Mouse (Mus musculus): ENCODE data around the gene Gm20683. TPM values are rescaled to one million over a fixed set of nuclear protein-coding genes. Genes with fewer than 3 reads are reported as not detected.

Gm20683 gene
- polyA plus RNA-seq, 1 experiment from 2014 or later, result 1.4 TPM

DNA sequence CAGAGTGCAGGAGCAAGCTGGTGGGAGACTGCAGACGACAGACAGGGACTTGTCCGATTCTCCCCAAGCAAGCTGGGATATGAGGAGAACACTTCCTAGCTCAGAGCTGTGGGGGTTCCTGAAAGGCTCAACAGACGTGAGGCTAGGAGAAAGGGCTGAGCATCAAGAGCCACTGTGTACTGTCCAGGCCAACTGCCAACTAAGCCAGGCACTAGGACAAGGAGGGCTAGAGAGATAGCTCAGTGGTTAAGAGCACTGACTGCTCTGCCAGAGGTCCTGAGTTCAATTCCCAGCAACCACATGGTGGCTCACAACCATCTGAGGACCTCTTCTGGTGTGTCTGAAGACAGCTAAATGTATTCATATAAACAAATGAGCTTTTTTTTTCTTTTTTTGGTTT lies 946 bp upstream of the Gm20683 start:
- Histone ChIP-seq H3K9me3 (ENCODE audit: control insufficient read depth, low read depth, low read length) (no peaks in the 10 kb centered on the region), H3K4me2 (replicated peaks; ENCODE audit: low read depth, low read length) (no peak overlapping the region), H3K27me3 (ENCODE audit: control insufficient read depth, insufficient read depth, low read length) (no peaks in the 10 kb centered on the region), H3K27ac (ENCODE audit: low read length) (no peak overlapping the region), H3K4me1 (ENCODE audit: control insufficient read depth, insufficient read depth, low read length) (peaks cover 15% of the 10 kb centered on the region), H3K4me3 (ENCODE audit: low read depth, low read length) (no peak overlapping the region), H3K9ac (replicated peaks; ENCODE audit: low read depth, low read length) (no peak overlapping the region), H3K36me3 (ENCODE audit: control insufficient read depth, insufficient read depth, low read length) (peaks cover 48% of the 10 kb centered on the region)
- ATAC-seq (ENCODE audit: insufficient number of reproducible peaks, insufficient read depth, low FRiP score, low read depth), result no peak
- 93% methylated on average over 3 of the region's 3 CpGs for WGBS

- Histone ChIP-seq H3K4me2 (replicated peaks; ENCODE audit: low read depth, low read length) (no peak overlapping the region), H3K4me1 (ENCODE audit: control insufficient read depth, insufficient read depth, low read length) (peaks cover 35% of the 10 kb centered on the region), H3K27me3 (ENCODE audit: control insufficient read depth, insufficient read depth, low read length) (no peaks in the 10 kb centered on the region), H3K27ac (ENCODE audit: low read length) (no peak overlapping the region), H3K36me3 (ENCODE audit: control insufficient read depth, insufficient read depth, low read length) (peaks cover 46% of the 10 kb centered on the region), H3K4me3 (ENCODE audit: low read depth, low read length) (no peak overlapping the region), H3K9me3 (ENCODE audit: control insufficient read depth, low read depth, low read length) (no peaks in the 10 kb centered on the region), H3K9ac (replicated peaks; ENCODE audit: low read depth, low read length) (no peak overlapping the region)
- ATAC-seq (ENCODE audit: insufficient number of reproducible peaks, insufficient read depth, low FRiP score, low read depth), result no peak
- WGBS, result 94% methylated on average over 6 of the region's 6 CpGs
Observed at GRCm38 (mm10) chr17:25840519-25840918, 1.0 kb downstream of the Gm20683 start.

GRCm38 (mm10) chr17:25839455-25840235 lies 1.9 kb downstream of the Gm20683 start:
- Histone ChIP-seq H3K9ac (replicated peaks; ENCODE audit: low read depth, low read length) (no peak overlapping the region), H3K4me3 (ENCODE audit: low read depth, low read length) (no peak overlapping the region), H3K36me3 (ENCODE audit: control insufficient read depth, insufficient read depth, low read length) (peaks cover 51% of the 10 kb centered on the region), H3K9me3 (ENCODE audit: control insufficient read depth, low read depth, low read length) (no peaks in the 10 kb centered on the region), H3K27ac (ENCODE audit: low read length) (no peak overlapping the region), H3K27me3 (ENCODE audit: control insufficient read depth, insufficient read depth, low read length) (no peaks in the 10 kb centered on the region), H3K4me2 (replicated peaks; ENCODE audit: low read depth, low read length) (no peak overlapping the region), H3K4me1 (ENCODE audit: control insufficient read depth, insufficient read depth, low read length) (peaks cover 39% of the 10 kb centered on the region)
- no peak for ATAC-seq (ENCODE audit: insufficient number of reproducible peaks, insufficient read depth, low FRiP score, low read depth)
- 83% methylated on average over 14 of the region's 14 CpGs for WGBS

DNA sequence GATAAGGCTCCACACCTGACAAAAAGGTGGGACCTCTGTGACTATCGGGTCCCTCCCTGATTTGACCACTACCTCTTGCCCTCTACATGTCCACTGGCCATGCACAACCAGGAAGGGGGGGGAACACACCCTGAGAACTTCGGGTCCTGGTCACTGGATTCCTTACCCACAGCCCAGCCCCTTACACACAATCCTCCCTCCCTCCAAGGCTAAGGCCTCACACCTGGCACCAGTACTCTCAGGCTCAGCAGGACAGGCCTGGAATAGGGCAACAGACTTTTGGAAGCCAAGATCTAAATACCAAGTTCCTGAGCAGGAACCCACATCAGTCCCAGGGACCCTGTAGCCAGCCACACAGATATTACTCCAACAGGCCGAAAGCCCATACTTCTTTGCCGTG lies 2.7 kb downstream of the Gm20683 start:
- ATAC-seq (ENCODE audit: insufficient number of reproducible peaks, insufficient read depth, low FRiP score, low read depth), result no peak
- Histone ChIP-seq H3K4me3 (ENCODE audit: low read depth, low read length) (no peak overlapping the region), H3K4me1 (ENCODE audit: control insufficient read depth, insufficient read depth, low read length) (peaks cover 45% of the 10 kb centered on the region), H3K36me3 (ENCODE audit: control insufficient read depth, insufficient read depth, low read length) (peaks cover 51% of the 10 kb centered on the region), H3K9me3 (ENCODE audit: control insufficient read depth, low read depth, low read length) (no peaks in the 10 kb centered on the region), H3K27me3 (ENCODE audit: control insufficient read depth, insufficient read depth, low read length) (no peaks in the 10 kb centered on the region), H3K4me2 (replicated peaks; ENCODE audit: low read depth, low read length) (no peak overlapping the region), H3K27ac (ENCODE audit: low read length) (no peak overlapping the region), H3K9ac (replicated peaks; ENCODE audit: low read depth, low read length) (no peak overlapping the region)
- 87% methylated on average over 4 of the region's 4 CpGs for WGBS

DNA sequence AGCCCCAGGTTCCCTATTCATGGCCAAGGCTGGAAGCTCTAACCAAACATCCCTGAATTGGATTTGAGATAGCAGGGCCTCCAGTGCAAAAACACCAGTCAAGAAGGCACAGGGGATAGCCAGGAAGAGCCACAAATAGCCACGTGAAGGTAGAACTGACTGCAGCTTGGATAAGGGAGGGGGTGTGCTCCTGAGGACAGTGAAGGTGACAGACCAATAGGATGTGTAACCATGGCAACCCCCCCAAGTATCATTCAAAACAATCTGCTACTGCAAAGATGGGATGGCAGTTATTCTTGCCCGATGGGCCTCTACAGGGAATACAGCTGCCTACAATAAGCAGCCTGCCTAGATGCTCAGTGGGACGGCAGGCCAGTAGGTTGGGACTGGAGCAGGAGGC lies 4.0 kb downstream of the Gm20683 start:
- H3K27ac ChIP-seq (ENCODE audit: low read length), result peak overlapping the region; percentile 48; the same call in 1 of the 2 replicates
- peak overlapping the region; percentile 52 for H3K4me2 ChIP-seq (replicated peaks; ENCODE audit: low read depth, low read length)
- no peaks in the 10 kb centered on the region for H3K27me3 ChIP-seq (ENCODE audit: control insufficient read depth, insufficient read depth, low read length)
- WGBS, result 45% methylated on average over 3 of the region's 3 CpGs
- H3K9me3 ChIP-seq (ENCODE audit: control insufficient read depth, low read depth, low read length), result no peaks in the 10 kb centered on the region
- H3K4me3 ChIP-seq (ENCODE audit: low read depth, low read length), result no peak overlapping the region
- no peak for ATAC-seq (ENCODE audit: insufficient number of reproducible peaks, insufficient read depth, low FRiP score, low read depth)
- H3K4me1 ChIP-seq (ENCODE audit: control insufficient read depth, insufficient read depth, low read length), result peaks cover 37% of the 10 kb centered on the region
- no peak overlapping the region for H3K9ac ChIP-seq (replicated peaks; ENCODE audit: low read depth, low read length)
- peaks cover 51% of the 10 kb centered on the region for H3K36me3 ChIP-seq (ENCODE audit: control insufficient read depth, insufficient read depth, low read length)

DNA sequence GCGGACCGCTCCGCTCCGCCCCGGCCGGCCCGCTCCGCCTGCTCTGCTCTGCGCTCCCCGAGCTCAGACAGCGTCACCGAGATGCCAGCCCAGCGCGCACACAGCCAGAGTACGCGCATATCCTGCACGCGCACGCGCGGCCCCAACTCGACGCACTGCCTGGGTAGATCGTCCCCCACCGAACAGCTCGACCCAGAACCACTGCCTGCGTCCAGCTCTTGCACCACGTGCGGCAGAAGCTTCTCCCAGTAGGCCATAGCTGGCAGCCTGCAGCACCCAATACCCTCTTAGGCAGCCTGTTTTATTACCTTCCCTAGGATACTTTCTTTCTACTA lies 4.5 kb downstream of the Gm20683 start, which contains the start of gene Rhbdl1:
Gene Rhbdl1 (minus strand): TSS at position 220 of the 335 bp plus-strand sequence.
- Histone ChIP-seq H3K36me3 (ENCODE audit: control insufficient read depth, insufficient read depth, low read length) (peaks cover 48% of the 10 kb centered on the region), H3K4me1 (ENCODE audit: control insufficient read depth, insufficient read depth, low read length) (peaks cover 37% of the 10 kb centered on the region), H3K4me3 (ENCODE audit: low read depth, low read length) (peak within 1 kb of the TSS; percentile 20), H3K9me3 (ENCODE audit: control insufficient read depth, low read depth, low read length) (no peaks in the 10 kb centered on the region), H3K27ac (ENCODE audit: low read length) (peak within 1 kb of the TSS; percentile 48; the same call in 1 of the 2 replicates), H3K4me2 (replicated peaks; ENCODE audit: low read depth, low read length) (peak within 1 kb of the TSS; percentile 52), H3K9ac (replicated peaks; ENCODE audit: low read depth, low read length) (no peak within 1 kb of the TSS; the same call in 1 of the 2 replicates), H3K27me3 (ENCODE audit: control insufficient read depth, insufficient read depth, low read length) (no peaks in the 10 kb centered on the region)
- ATAC-seq (ENCODE audit: insufficient number of reproducible peaks, insufficient read depth, low FRiP score, low read depth), result no peak
- WGBS, result 5% methylated on average over 29 of the region's 29 CpGs

- Histone ChIP-seq H3K4me1 (ENCODE audit: control insufficient read depth, insufficient read depth, low read length) (peaks cover 40% of the 10 kb centered on the region), H3K4me2 (replicated peaks; ENCODE audit: low read depth, low read length) (peak overlapping the region; percentile 52), H3K36me3 (ENCODE audit: control insufficient read depth, insufficient read depth, low read length) (peaks cover 43% of the 10 kb centered on the region), H3K27ac (ENCODE audit: low read length) (0 out of 2 replicates have a peak overlapping the region, but pooled peaks have one; percentile 35), H3K9me3 (ENCODE audit: control insufficient read depth, low read depth, low read length) (no peaks in the 10 kb centered on the region), H3K4me3 (ENCODE audit: low read depth, low read length) (peak overlapping the region; percentile 20), H3K27me3 (ENCODE audit: control insufficient read depth, insufficient read depth, low read length) (no peaks in the 10 kb centered on the region), H3K9ac (replicated peaks; ENCODE audit: low read depth, low read length) (no peak overlapping the region; the same call in 1 of the 2 replicates)
- no peak for ATAC-seq (ENCODE audit: insufficient number of reproducible peaks, insufficient read depth, low FRiP score, low read depth)
- WGBS, result 22% methylated on average over 20 of the region's 23 CpGs
Observed at GRCm38 (mm10) chr17:25836397-25837075, 5.0 kb downstream of the Gm20683 start.

DNA sequence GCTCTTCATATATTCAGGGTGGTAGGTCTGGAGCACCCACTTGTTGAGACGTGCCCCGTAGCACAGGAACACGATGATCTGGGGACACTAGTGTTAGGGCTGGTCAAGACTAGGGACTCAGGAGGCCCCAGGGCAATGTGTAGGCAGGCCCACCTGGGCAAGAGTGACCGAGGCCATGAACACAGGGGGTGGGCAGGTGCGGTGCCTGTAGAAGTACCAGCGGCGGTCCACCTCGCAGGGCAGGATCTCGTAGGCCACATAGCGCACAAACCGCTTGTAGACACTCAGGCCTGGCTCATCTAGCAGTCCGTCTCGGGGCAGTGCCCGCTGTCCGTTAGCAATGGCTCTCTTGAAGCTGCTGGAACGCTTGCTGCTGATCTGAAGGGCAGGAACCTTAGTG lies 5.7 kb downstream of the Gm20683 start:
- H3K27ac ChIP-seq (ENCODE audit: low read length), result no peak overlapping the region

More for the DNA sequence above, 5.7 kb downstream of the Gm20683 start:
- Histone ChIP-seq H3K4me3 (ENCODE audit: low read depth, low read length) (no peak overlapping the region), H3K4me1 (ENCODE audit: control insufficient read depth, insufficient read depth, low read length) (peaks cover 46% of the 10 kb centered on the region), H3K27me3 (ENCODE audit: control insufficient read depth, insufficient read depth, low read length) (no peaks in the 10 kb centered on the region), H3K9me3 (ENCODE audit: control insufficient read depth, low read depth, low read length) (no peaks in the 10 kb centered on the region), H3K4me2 (replicated peaks; ENCODE audit: low read depth, low read length) (peak overlapping the region; percentile 52; the same call in 1 of the 2 replicates), H3K36me3 (ENCODE audit: control insufficient read depth, insufficient read depth, low read length) (peaks cover 43% of the 10 kb centered on the region), H3K9ac (replicated peaks; ENCODE audit: low read depth, low read length) (no peak overlapping the region)
- ATAC-seq (ENCODE audit: insufficient number of reproducible peaks, insufficient read depth, low FRiP score, low read depth), result no peak
- WGBS, result 93% methylated on average over 16 of the region's 16 CpGs

All from stomach, embryonic 14.5 days (tissue).